Mouse (Mus musculus) forebrain, embryonic 15.5 days (tissue): Measurements from ENCODE around the gene Cggbp1. TPM values are rescaled to one million over a fixed set of nuclear protein-coding genes. Genes with fewer than 3 reads are reported as not detected.
"Not testable (repeated sequence)": the region's sequence is repeated elsewhere in the genome, so short reads cannot be mapped to it uniquely, and the experiment has no call there.

ENCODE experiments used
- ATAC-seq: fragments of 200-750 bp; cut with Nextera tagmentation; replicated peaks from 2 replicates; pipeline ENCODE4 v1.8.0; 2017; ENCODE audit warnings: mild to moderate bottlenecking, moderate TSS enrichment, moderate library complexity
- H3K27ac ChIP-seq: fragments of 300-500 bp; sonication (generic); replicated peaks from 2 replicates; pipeline ENCODE4 v1.5.1; 2015; ENCODE audit warnings: mild to moderate bottlenecking, inconsistent platforms
- H3K27me3 ChIP-seq: fragments of 300-500 bp; sonication (generic); 2 replicates; pipeline ENCODE4 v1.6.1; 2015; ENCODE audit warnings: inconsistent platforms
- H3K36me3 ChIP-seq: fragments of 300-500 bp; sonication (generic); 2 replicates; pipeline ENCODE4 v1.6.1; 2015; ENCODE audit warnings: mild to moderate bottlenecking, inconsistent platforms
- H3K4me1 ChIP-seq: fragments of 300-500 bp; sonication (generic); 2 replicates; pipeline ENCODE4 v1.6.1; 2015; ENCODE audit warnings: inconsistent platforms
- H3K4me2 ChIP-seq: fragments of 300-500 bp; sonication (generic); replicated peaks from 2 replicates; pipeline ENCODE4 v1.6.1; 2015; ENCODE audit warnings: mild to moderate bottlenecking, inconsistent platforms
- H3K4me3 ChIP-seq: fragments of 300-500 bp; sonication (generic); 2 replicates; pipeline ENCODE4 v1.5.1; 2015; ENCODE audit warnings: mild to moderate bottlenecking, inconsistent platforms
- H3K9ac ChIP-seq: fragments of 300-500 bp; sonication (generic); replicated peaks from 2 replicates; pipeline ENCODE4 v1.6.1; 2015; ENCODE audit warnings: mild to moderate bottlenecking, inconsistent platforms
- H3K9me3 ChIP-seq: fragments of 300-500 bp; sonication (generic); 2 replicates; pipeline ENCODE4 v1.6.1; 2016; ENCODE audit warnings: inconsistent platforms
- WGBS: fragments of 180-500 bp; shearing (Covaris S2); methylation state at CpG from one replicate; pipeline ENCODE4 v1.1.7; 2015; ENCODE audit warnings: mixed read lengths; 5-methylcytosine and 5-hydroxymethylcytosine counted together
- polyA plus RNA-seq: library from polyadenylated mRNA; unstranded; fragments of >200 nt; fragmentation: Nextera tagmentation; extraction: Ambion mirVana; gene quantifications from 2 replicates; pipeline ENCODE4 v1.2.1, GENCODE M21; 2015

The Cggbp1 gene
- polyA plus RNA-seq, 1 experiment from 2014 or later: 84.0 TPM

GRCm38 (mm10) chr16:64850287-64851084 is 1.3 kb upstream of the Cggbp1 start:
- peak overlapping the region; percentile 74 for H3K9ac ChIP-seq
- peak overlapping the region; percentile 96 for H3K27ac ChIP-seq
- peak overlapping the region; percentile 78 for H3K4me3 ChIP-seq
- H3K27me3 ChIP-seq: no peaks in the 10 kb centered on the region
- peaks cover 33% of the 10 kb centered on the region for H3K4me1 ChIP-seq
- no peak for ATAC-seq
- WGBS: 5% methylated on average over 16 of the region's 16 CpGs
- H3K36me3 ChIP-seq: peaks cover 4% of the 10 kb centered on the region
- no peaks in the 10 kb centered on the region for H3K9me3 ChIP-seq
- peak overlapping the region; percentile 76 for H3K4me2 ChIP-seq

GRCm38 (mm10) chr16:64851085-64851562 is 672 bp upstream of the Cggbp1 start:
- H3K4me2 ChIP-seq: peak overlapping the region; percentile 76
- H3K9ac ChIP-seq: peak overlapping the region; percentile 74
- no peaks in the 10 kb centered on the region for H3K27me3 ChIP-seq
- peak overlapping the region; percentile 78 for H3K4me3 ChIP-seq
- peaks cover 11% of the 10 kb centered on the region for H3K36me3 ChIP-seq
- H3K27ac ChIP-seq: peak overlapping the region; percentile 96
- peaks cover 33% of the 10 kb centered on the region for H3K4me1 ChIP-seq
- ATAC-seq: no peak
- under 1% methylated on average over 43 of the region's 45 CpGs for WGBS
- no peaks in the 10 kb centered on the region for H3K9me3 ChIP-seq

GRCm38 (mm10) chr16:64852441-64852871 is 660 bp downstream of the Cggbp1 start:
- Histone ChIP-seq H3K36me3 (peaks cover 20% of the 10 kb centered on the region), H3K4me3 (peak overlapping the region; percentile 78), H3K4me1 (peaks cover 33% of the 10 kb centered on the region), H3K4me2 (peak overlapping the region; percentile 67), H3K27ac (peak overlapping the region; percentile 97), H3K9ac (peak overlapping the region; percentile 80), H3K9me3 (no peaks in the 10 kb centered on the region), H3K27me3 (no peaks in the 10 kb centered on the region)
- WGBS: under 1% methylated on average over 51 of the region's 53 CpGs
- no peak for ATAC-seq

GRCm38 (mm10) chr16:64852891-64853290 is 1.1 kb downstream of the Cggbp1 start:
- no peak for ATAC-seq
- no peaks in the 10 kb centered on the region for H3K27me3 ChIP-seq
- H3K36me3 ChIP-seq: peaks cover 21% of the 10 kb centered on the region
- WGBS: 7% methylated on average over 14 of the region's 14 CpGs
- peak overlapping the region; percentile 80 for H3K9ac ChIP-seq
- peak overlapping the region; percentile 97; the same call in 1 of the 2 replicates for H3K27ac ChIP-seq
- H3K4me2 ChIP-seq: peak overlapping the region; percentile 67
- no peaks in the 10 kb centered on the region for H3K9me3 ChIP-seq
- H3K4me3 ChIP-seq: peak overlapping the region; percentile 78
- H3K4me1 ChIP-seq: peaks cover 33% of the 10 kb centered on the region

- Histone ChIP-seq H3K4me1 (peaks cover 20% of the 10 kb centered on the region), H3K4me3 (no peak overlapping the region), H3K4me2 (no peak overlapping the region), H3K9me3 (no peaks in the 10 kb centered on the region), H3K36me3 (peaks cover 23% of the 10 kb centered on the region), H3K27me3 (no peaks in the 10 kb centered on the region), H3K27ac (no peak overlapping the region), H3K9ac (no peak overlapping the region)
- 81% methylated on average over 3 of the region's 3 CpGs for WGBS
- ATAC-seq: no peak
Observed at GRCm38 (mm10) chr16:64856946-64857345, 5.2 kb downstream of the Cggbp1 start.

DNA sequence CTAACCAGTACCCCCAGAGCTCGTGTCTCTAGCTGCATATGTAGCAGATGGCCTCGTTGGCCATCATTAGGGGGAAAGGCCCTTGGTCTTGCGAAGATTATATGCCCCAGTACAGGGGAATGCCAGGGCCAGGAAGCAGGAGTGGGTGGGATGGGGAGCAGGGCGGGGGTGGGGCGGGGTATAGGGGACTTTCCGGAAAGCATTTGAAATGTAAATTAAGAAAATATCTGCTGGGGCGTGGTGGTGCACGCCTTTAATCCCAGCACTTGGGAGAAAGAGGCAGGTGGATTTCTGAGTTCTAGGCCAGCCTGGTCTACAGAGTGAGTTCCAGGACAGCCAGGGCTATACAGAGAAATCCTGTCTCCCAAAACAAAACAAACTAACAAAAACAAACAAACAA is 14.0 kb downstream of the Cggbp1 start:
- not testable (repeated sequence) for H3K4me2 ChIP-seq, H3K9ac ChIP-seq, H3K9me3 ChIP-seq, H3K4me1 ChIP-seq, H3K27ac ChIP-seq, H3K27me3 ChIP-seq, ATAC-seq, H3K4me3 ChIP-seq, H3K36me3 ChIP-seq
- 90% methylated on average over 8 of the region's 8 CpGs for WGBS

DNA sequence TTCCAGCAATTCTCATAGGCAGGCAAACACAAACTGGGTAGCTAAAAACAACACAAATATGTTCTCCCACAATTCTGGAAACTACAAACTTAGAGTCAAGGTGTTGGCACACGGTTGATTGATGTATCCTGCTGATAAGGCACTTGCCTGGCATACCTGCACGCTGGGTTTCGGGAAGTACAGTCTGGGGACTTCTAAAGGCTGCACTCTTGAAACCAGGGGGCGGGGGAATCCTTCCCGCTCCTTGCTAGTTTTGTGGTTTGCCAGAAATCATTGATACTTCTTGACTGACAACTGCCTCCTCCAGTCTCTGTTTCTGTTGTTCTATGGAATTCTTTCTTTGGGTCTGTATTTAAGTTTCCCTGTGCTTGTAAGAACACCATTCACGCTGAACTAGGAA is 16.8 kb downstream of the Cggbp1 start:
- 74% methylated on average over 6 of the region's 6 CpGs for WGBS

GRCm38 (mm10) chr16:64869621-64870020 is 17.8 kb downstream of the Cggbp1 start:
- no peaks in the 10 kb centered on the region for H3K27me3 ChIP-seq
- H3K27ac ChIP-seq: no peak overlapping the region
- WGBS: 85% methylated on average over 2 of the region's 2 CpGs
- no peak overlapping the region for H3K9ac ChIP-seq
- H3K4me3 ChIP-seq: no peak overlapping the region
- ATAC-seq: no peak
- H3K4me1 ChIP-seq: peaks cover 2% of the 10 kb centered on the region; the same call in 1 of the 2 replicates
- no peaks in the 10 kb centered on the region for H3K9me3 ChIP-seq
- no peaks in the 10 kb centered on the region for H3K36me3 ChIP-seq
- no peak overlapping the region for H3K4me2 ChIP-seq

More for the DNA sequence above, 16.8 kb downstream of the Cggbp1 start:
- no peak for ATAC-seq
- Histone ChIP-seq H3K4me3 (no peak overlapping the region), H3K4me1 (peaks cover 2% of the 10 kb centered on the region; the same call in 1 of the 2 replicates), H3K36me3 (no peaks in the 10 kb centered on the region), H3K4me2 (no peak overlapping the region), H3K27me3 (no peaks in the 10 kb centered on the region), H3K9me3 (no peaks in the 10 kb centered on the region), H3K27ac (no peak overlapping the region), H3K9ac (no peak overlapping the region)

DNA sequence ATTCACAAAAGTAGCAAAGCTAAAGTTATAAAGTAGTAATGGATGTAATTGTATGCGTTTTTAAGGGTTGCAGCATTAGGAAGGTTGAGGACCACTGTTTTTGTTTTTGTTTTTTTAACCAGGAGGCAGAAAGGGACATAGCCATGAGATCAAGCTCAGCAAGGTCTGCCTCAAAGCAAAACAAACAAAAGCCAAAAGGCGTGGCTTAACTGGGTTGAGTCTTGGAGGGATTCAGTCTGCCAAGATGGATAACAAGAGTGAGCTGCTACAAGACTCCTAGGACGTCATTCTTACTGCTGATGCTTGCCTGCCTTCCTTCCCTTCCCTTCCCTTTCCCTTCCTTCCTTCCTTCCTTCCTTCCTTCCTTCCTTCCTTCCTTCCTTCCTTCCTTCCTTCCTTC is 20.5 kb downstream of the Cggbp1 start:
- Histone ChIP-seq H3K4me3 (no peak overlapping the region), H3K4me2 (no peak overlapping the region), H3K9me3 (no peaks in the 10 kb centered on the region), H3K27ac (no peak overlapping the region), H3K4me1 (peaks cover 2% of the 10 kb centered on the region; the same call in 1 of the 2 replicates), H3K9ac (no peak overlapping the region), H3K27me3 (no peaks in the 10 kb centered on the region), H3K36me3 (no peaks in the 10 kb centered on the region)
- 24% methylated on average over 3 of the region's 3 CpGs for WGBS
- no peak for ATAC-seq

- Histone ChIP-seq H3K9me3 (no peaks in the 10 kb centered on the region), H3K4me3 (peak overlapping the region; percentile 68), H3K27me3 (no peaks in the 10 kb centered on the region), H3K4me2 (peak overlapping the region; percentile 85), H3K4me1 (peaks cover 2% of the 10 kb centered on the region; the same call in 1 of the 2 replicates), H3K36me3 (no peaks in the 10 kb centered on the region), H3K9ac (no peak overlapping the region), H3K27ac (no peak overlapping the region)
- 8% methylated on average over 7 of the region's 7 CpGs for WGBS
- ATAC-seq: no peak
Observed at GRCm38 (mm10) chr16:64872841-64873240, 21.0 kb downstream of the Cggbp1 start.

DNA sequence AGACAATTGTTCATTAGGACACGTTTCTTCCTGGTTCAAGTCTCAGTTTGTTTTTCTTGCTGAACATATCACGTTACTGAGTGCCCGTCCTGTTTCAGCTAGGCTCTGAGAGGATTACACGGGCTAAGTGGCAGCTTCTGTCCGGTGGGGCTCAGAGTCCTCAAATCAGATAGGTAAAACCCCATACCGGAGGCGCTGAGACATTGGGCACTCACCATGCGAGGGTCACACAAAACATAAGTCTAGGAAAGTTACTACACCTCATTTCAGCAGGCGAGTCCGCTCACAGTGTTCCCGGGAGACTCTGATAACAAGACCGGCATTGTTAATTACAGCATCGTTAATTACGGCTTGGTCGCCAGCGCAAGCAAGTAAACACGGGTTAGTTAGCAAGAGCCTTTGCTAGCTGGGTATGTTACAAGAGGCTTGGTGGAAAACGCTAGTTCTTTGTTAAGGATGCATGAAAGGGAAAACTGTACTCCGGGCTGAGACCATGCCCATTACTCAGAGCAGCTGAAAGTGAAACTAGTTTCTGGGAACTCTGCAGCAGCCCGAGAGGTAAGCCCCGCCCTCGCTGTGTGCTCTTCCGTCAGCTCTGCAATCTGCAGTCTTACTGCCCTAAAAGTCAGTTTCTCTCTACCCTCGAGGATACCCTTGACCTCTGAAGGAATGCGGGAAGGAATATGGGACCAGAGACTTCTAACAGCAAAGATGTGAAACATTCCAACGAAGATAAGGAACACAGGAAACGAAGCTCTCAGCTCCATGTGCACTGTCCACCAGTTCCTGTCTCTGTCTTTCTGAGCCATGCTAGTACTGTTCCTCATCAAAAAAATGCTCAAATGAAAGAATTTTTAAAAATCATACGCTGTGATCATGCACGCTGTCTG is 21.9 kb downstream of the Cggbp1 start:
- Histone ChIP-seq H3K4me1 (peaks cover 2% of the 10 kb centered on the region; the same call in 1 of the 2 replicates), H3K36me3 (no peaks in the 10 kb centered on the region), H3K4me2 (peak overlapping the region; percentile 85), H3K27ac (peak overlapping the region; percentile 71), H3K9me3 (no peaks in the 10 kb centered on the region), H3K9ac (peak overlapping the region; percentile 53), H3K27me3 (no peaks in the 10 kb centered on the region), H3K4me3 (peak overlapping the region; percentile 68)
- ATAC-seq: peak; percentile 96
- WGBS: 3% methylated on average over 29 of the region's 29 CpGs

GRCm38 (mm10) chr16:64875384-64875783 is 23.6 kb downstream of the Cggbp1 start:
- 97% methylated on average over 10 of the region's 10 CpGs for WGBS
- Histone ChIP-seq H3K27me3 (no peaks in the 10 kb centered on the region), H3K4me1 (peaks cover 2% of the 10 kb centered on the region; the same call in 1 of the 2 replicates), H3K9me3 (no peaks in the 10 kb centered on the region), H3K36me3 (no peaks in the 10 kb centered on the region), H3K4me2 (no peak overlapping the region), H3K4me3 (no peak overlapping the region), H3K27ac (no peak overlapping the region), H3K9ac (no peak overlapping the region)
- no peak for ATAC-seq
